Mouse (Mus musculus) Patski (cell line): Measurements from ENCODE around the gene Snd1. TPM values are rescaled to one million over a fixed set of nuclear protein-coding genes. Genes with fewer than 3 reads are reported as not detected.

Source experiments
- ATAC-seq: fragments of 100-300 bp; one replicate; pipeline ENCODE4 v1.8.0; 2021
- CTCF ChIA-PET: fragments of 350-600 bp; sonication (Branson Sonifier 250); formaldehyde crosslinking; loops from one replicate; lab custom pipeline; 2022; ENCODE audit warnings: inconsistent platforms; lab: Charles Lee
- POLR2A ChIA-PET: fragments of 350-600 bp; sonication (Branson Sonifier 250); formaldehyde crosslinking; loops from one replicate; lab custom pipeline; 2022; ENCODE audit warnings: antibody characterized with exemption, inconsistent platforms; lab: Charles Lee
- DNase-seq: peaks from one replicate; pipeline ENCODE4 v3.0.0-alpha.2; 2011; ENCODE audit warnings: low read depth, low spot score
- H3K27me3 ChIP-seq: fragments of 371-371 bp; one replicate; pipeline ENCODE4 v1.5.1; 2021
- CTCF ChIP-seq: fragments of 100-300 bp; IDR thresholded peaks from one replicate; pipeline ENCODE4 v1.5.1; 2021
- in situ Hi-C: fragments of 300-500 bp; cut with MboI; formaldehyde crosslinking; loops from 3 replicates; pipeline ENCODE4 v1.11.1; 2018; ENCODE audit warnings: low pct_unique_long_range_greater_than_20kb, mixed read lengths
- polyA plus RNA-seq: library from polyadenylated mRNA; unstranded; gene quantifications from one replicate; pipeline ENCODE4 v1.2.3, GENCODE M21; 2021

The Snd1 gene
- polyA plus RNA-seq, 1 experiment from 2014 or later, result 107 TPM

DNA sequence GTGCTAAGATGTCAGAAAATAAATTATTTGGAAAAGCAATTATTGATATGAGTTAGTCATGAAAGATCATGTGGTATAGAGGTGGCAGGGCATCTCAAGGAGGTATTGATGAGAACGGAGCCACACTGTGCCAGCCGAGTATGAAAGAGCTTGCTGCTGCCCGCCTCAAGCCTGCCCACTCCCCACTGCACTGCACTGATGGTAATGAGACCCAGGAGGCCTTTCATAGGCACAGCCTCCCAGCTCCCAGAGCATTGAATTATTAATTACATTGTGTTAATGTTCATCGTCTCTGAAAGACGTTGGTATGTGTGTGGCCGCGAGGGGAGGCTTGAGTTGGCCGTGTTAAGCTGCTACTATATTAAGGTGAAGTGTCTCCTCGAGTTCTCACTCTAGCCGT lies 390.2 kb downstream of the Snd1 start:
- POLR2A ChIA-PET, result interaction anchor here (0.5 kb wide), 1 partner anchor 275 kb away, joined by 3 read pairs; no protein-coding TSS in a partner anchor
- CTCF ChIA-PET, result interaction anchor here (1.3 kb wide), 1 partner anchor 11 kb away, joined by 4 read pairs; no protein-coding TSS in a partner anchor
- no peak for DNase-seq
- in situ Hi-C loops, result no loop called here
- ATAC-seq, result no peak
- no peak for TF ChIP-seq CTCF
- no peaks in the 10 kb centered on the region for H3K27me3 ChIP-seq

DNA sequence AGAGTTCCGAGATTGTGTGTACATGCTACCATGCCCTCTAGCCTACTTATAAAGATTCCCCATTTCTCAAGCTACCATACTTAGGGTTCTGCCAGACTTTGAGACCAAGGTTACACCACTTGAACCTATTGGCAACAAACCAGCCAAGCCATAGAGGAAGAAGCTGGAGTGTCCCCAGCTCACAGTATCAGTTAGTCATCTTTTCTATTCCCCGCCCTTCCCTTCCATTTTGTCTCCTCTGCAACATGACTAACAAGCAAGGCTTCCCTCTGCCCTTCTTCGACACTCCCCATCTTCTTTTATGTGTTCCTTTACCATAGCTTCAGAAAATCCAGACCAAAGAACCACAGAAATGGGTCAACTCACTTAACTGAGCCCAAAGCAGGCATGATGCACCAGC lies 391.3 kb downstream of the Snd1 start:
- ATAC-seq, result no peak
- ChIA-PET POLR2A (no interaction called here), CTCF (interaction anchor here (1.6 kb wide), 1 partner anchor 13 kb away, joined by 4 read pairs; no protein-coding TSS in a partner anchor)
- no peaks in the 10 kb centered on the region for H3K27me3 ChIP-seq
- no peak for TF ChIP-seq CTCF
- in situ Hi-C loops, result no loop called here
- no peak for DNase-seq

DNA sequence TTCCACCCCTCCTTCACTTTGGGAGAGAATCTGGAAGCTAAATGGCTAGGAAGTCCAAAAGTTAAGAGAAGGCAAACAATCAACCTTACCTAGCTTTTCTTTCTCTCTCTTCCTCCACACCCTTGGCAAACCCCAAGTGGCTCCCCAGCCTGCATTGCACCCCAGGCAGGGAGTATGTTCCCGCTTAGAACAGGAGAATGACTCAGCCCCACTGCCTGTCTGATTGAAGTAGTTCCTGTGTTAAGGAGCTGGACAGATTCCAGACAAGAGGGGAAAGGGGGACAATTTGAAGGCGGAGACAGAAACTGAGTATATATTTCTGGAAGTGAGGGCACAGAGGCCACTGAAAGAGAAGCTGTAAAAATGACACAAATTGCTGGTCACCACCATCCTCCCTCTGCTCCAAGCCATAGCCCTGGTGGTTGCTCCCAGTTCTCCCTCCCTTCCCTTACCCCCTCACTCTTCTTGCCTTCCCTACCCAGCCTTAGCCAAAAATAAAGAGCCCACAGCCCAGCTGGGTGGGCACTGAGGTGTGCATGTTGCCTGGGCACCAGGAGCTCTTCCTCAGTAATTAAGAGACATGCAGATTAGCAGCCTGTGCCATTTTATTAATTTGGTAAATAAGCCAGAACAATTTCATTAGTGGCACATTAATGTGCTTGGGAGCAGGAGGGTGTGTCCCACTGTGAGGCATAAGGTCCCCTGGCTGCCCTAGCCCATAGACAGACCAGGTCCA lies 392.7 kb downstream of the Snd1 start:
- no peak for TF ChIP-seq CTCF
- H3K27me3 ChIP-seq, result no peaks in the 10 kb centered on the region
- in situ Hi-C loops, result no loop called here
- ChIA-PET POLR2A (interaction anchor here (0.6 to 0.7 kb wide), 2 partner anchors 54 to 356 kb away, joined by 3 read pairs; no protein-coding TSS in a partner anchor), CTCF (interaction anchor here (1.0 to 1.6 kb wide), 2 partner anchors 13 to 15 kb away, joined by 3 to 4 read pairs; no protein-coding TSS in a partner anchor)
- DNase-seq (no peak), ATAC-seq (peak; percentile 49)

DNA sequence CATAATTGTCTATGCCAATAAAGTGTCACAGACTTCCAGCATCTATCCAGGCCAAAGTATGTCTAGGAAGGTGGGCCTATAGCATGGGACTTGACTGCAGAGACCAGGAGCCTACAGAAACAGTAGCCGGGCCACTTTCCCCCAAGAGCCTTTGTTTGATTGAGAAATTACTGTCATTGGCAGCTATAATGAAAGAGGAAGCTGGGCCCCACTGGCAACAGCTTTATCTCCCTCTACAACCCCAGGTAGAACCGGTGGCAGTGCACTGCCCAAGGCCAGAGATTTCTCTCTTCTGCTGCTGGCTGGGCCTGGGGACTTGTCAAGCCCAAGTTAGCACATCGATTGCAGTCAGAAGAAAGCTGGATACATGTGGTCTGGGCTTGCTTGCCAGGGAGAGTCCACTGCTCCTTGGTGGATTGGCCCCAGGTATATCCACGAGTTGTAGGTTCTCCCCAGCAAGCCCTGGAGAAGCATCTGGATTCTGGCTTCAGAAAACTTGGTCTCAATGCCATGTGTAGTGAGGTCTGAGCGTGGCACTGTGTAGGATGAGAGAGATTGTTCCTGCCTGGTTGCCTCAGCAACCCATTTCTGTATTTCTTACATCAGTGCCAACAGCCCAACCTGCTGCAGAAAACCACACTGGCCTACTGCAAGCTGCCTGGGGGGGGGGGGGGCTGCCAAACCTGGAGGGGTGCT lies 396.9 kb downstream of the Snd1 start:
- POLR2A ChIA-PET, result no interaction called here
- no peak for ATAC-seq
- in situ Hi-C loops, result no loop called here
- H3K27me3 ChIP-seq, result no peaks in the 10 kb centered on the region
- CTCF ChIA-PET, result no interaction called here
- DNase-seq, result no peak
- no peak for TF ChIP-seq CTCF

DNA sequence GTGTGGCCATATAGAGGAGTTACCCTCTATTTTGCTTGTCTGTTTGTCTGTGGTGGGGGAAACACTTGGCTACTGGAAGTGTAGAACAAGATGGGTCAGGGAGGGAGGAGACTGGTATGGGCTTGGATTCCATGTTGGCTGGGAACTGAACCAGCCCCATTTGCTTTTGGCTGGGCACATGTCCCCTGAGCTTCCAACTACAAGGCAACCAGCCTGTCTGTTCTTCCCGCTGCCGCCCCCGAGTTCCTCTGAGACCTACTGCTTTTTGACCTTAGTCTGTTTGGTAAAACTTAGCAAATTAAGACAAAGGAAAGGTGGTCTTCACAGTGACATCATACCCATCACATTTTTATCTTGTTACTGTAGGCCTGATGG lies 397.5 kb downstream of the Snd1 start:
- DNase-seq (no peak), ATAC-seq (no peak)
- POLR2A ChIA-PET, result no interaction called here
- no peaks in the 10 kb centered on the region for H3K27me3 ChIP-seq
- CTCF ChIA-PET, result no interaction called here
- TF ChIP-seq CTCF, result no peak
- in situ Hi-C loops, result no loop called here

DNA sequence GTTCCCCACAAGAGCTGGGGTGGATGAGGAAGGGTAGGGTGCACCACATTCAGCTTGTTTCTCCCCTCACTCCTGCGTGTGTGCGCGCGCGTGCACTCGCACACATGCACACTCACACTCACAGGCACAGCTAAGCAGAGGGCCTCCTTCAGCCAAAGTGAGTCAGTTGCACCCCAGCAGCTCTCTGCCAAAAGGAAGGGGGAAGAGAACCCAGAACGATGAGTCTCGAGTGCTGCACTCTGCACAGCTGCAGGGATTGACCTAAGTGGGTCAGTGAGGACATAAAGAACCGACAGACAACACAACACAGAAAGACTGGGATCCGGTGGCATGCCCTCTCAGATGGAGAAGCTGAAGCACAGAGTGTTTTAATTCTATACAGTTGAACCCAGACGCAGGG lies 399.1 kb downstream of the Snd1 start:
- in situ Hi-C loops, result no loop called here
- ATAC-seq, result no peak
- POLR2A ChIA-PET, result no interaction called here
- H3K27me3 ChIP-seq, result no peaks in the 10 kb centered on the region
- DNase-seq, result no peak
- no peak for TF ChIP-seq CTCF
- CTCF ChIA-PET, result interaction anchor here (0.7 to 1.6 kb wide), 3 partner anchors 8 to 34 kb away, joined by 3 to 4 read pairs (median 4); no protein-coding TSS in a partner anchor

DNA sequence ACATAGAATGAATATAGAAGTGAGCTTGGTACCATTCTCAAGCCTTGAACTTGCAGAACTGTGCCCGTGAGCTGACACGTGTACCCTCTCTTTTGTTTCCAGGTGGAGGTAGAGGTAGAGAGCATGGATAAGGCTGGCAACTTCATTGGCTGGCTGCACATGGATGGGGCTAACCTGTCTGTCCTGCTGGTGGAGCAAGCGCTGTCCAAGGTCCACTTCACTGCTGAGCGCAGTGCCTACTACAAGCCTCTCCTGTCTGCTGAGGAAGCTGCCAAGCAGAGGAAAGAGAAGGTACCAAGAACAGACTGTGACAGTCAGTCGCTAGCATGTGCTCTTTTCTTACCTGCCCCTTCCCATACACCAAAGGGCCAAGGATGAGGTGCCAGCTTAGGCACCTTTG lies 399.8 kb downstream of the Snd1 start:
- in situ Hi-C loops, result no loop called here
- no peak for DNase-seq
- ChIA-PET POLR2A (interaction anchor here (0.6 kb wide), 1 partner anchor 14 kb away, joined by 3 read pairs; no protein-coding TSS in a partner anchor), CTCF (interaction anchor here (1.6 kb wide), 1 partner anchor 7 kb away, joined by 4 read pairs; no protein-coding TSS in a partner anchor)
- no peak for ATAC-seq
- H3K27me3 ChIP-seq, result no peaks in the 10 kb centered on the region
- TF ChIP-seq CTCF, result no peak

DNA sequence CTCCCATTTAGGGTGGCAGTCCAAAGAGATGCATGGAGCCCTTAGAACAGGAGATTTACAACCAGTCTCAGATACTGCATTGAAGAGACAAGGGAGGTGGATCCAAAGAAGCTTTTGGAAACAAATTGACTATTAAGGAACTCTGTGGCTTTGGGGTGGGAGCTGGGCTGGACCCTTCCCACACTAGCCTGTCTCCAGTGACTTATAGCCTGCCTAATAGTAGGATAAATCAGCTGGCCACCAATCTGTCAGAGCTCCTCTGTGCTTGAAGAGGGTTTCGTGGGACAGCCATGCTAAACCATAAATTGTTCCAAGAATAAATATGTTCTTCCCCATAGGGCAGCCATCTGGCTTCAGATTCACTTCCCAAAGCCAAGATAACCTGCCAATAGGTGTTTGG lies 400.4 kb downstream of the Snd1 start:
- ATAC-seq, result no peak
- CTCF ChIA-PET, result interaction anchor here (1.1 kb wide), 1 partner anchor 12 kb away, joined by 3 read pairs; no protein-coding TSS in a partner anchor
- TF ChIP-seq CTCF, result no peak
- POLR2A ChIA-PET, result interaction anchor here (0.6 kb wide), 1 partner anchor 13 kb away, joined by 3 read pairs; no protein-coding TSS in a partner anchor
- no peak for DNase-seq
- H3K27me3 ChIP-seq, result no peaks in the 10 kb centered on the region
- in situ Hi-C loops, result no loop called here

DNA sequence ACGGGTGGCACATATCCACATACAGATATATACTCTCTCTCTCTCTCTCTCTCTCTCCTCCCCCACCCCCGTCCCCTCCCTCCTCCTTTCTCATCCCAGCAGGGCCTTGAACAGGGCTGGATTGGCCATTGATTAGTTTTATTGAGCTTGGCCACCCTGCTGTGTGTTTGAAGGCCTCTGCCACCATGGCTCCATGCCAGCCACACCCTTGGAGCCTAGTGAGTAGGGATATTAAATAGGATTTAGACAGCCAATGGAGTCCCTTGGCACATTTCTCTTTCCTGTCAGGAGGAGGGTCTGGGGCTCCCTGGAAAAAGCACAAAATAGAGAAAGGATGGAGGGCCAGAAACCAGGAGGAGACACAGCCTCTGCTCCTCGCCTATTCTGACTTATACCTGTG lies 401.6 kb downstream of the Snd1 start:
- no peaks in the 10 kb centered on the region for H3K27me3 ChIP-seq
- DNase-seq (no peak), ATAC-seq (no peak)
- POLR2A ChIA-PET, result no interaction called here
- CTCF ChIA-PET, result no interaction called here
- TF ChIP-seq CTCF, result no peak
- in situ Hi-C loops, result no loop called here

DNA sequence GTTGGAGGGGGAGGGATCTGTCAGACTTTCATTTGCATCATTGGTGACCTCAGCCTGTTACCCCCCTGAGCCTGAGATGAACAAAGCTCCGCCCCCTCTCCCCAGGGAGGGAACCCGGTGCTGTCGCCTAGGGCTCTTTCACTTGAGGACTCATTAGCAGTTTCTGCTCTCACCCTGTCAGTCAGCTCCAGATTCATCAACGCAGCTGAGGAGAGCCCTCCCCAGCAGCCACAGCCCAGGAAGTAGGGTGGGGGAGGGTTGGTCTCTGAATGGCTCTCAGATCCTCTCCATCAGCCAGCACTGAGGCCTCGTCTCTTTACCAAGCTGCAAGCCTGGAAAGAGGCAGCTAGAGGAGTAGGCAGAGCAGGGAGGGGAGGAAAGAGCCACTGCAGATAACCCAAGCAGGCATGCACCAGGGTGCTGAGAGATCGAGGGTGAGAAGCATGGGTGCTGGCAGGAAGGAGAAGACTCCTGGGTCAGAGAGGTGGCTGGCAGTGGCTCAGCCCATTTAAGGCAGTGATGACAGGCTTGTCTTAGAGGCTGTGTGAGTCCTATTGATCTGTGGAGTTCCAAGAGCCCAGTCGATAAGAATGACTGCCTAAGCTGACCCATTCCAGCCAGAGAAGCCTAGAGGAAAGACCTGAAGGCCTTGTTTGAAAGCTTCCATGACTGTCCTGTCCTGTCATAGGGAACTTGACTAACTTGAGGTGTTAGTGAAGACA lies 403.2 kb downstream of the Snd1 start:
- TF ChIP-seq CTCF, result no peak
- ChIA-PET CTCF (no interaction called here), POLR2A (no interaction called here)
- DNase-seq (no peak), ATAC-seq (no peak)
- in situ Hi-C loops, result no loop called here
- H3K27me3 ChIP-seq, result no peaks in the 10 kb centered on the region
